Mouse (Mus musculus) small intestine, adult 2 months (tissue): ENCODE data around the gene Fig4. TPM values are rescaled to one million over a fixed set of nuclear protein-coding genes. Genes with fewer than 3 reads are reported as not detected.

Source experiments
- H3K27ac ChIP-seq: fragments of 200-500 bp; 2 replicates; pipeline ENCODE4 v1.5.1; 2012; ENCODE audit warnings: low read depth, low read length, control low read depth, inconsistent platforms; ENCODE audit not compliant: insufficient read depth
- H3K27me3 ChIP-seq: fragments of 200-500 bp; 2 replicates; pipeline ENCODE4 v1.6.1; 2012; ENCODE audit warnings: mild to moderate bottlenecking, moderate library complexity, low read length, inconsistent platforms; ENCODE audit not compliant: control insufficient read depth, insufficient read depth
- H3K36me3 ChIP-seq: fragments of 200-500 bp; 2 replicates; pipeline ENCODE4 v1.6.1; 2012; ENCODE audit warnings: mild to moderate bottlenecking, low read length, control low read depth, inconsistent platforms; ENCODE audit not compliant: control insufficient read depth, insufficient read depth
- H3K4me1 ChIP-seq: fragments of 200-500 bp; 2 replicates; pipeline ENCODE4 v1.6.1; 2012; ENCODE audit warnings: low read length, inconsistent platforms, mixed read lengths; ENCODE audit not compliant: control insufficient read depth, insufficient read depth, insufficient read length
- H3K4me3 ChIP-seq: fragments of 200-500 bp; 2 replicates; pipeline ENCODE4 v1.5.1; 2012; ENCODE audit warnings: low read depth, mild to moderate bottlenecking, control low read depth, inconsistent platforms, low read length, moderate library complexity
- CTCF ChIP-seq: fragments of 200-500 bp; IDR thresholded peaks from 2 replicates; pipeline ENCODE4 v1.5.1; 2012; ENCODE audit warnings: low read depth, mild to moderate bottlenecking, control low read depth, inconsistent platforms, low read length, moderate library complexity, mixed read lengths; ENCODE audit not compliant: insufficient replicate concordance, insufficient read length; ENCODE audit errors: extremely low read depth
- POLR2A ChIP-seq: fragments of 200-500 bp; IDR thresholded peaks from 2 replicates; pipeline ENCODE4 v1.6.1; 2012; ENCODE audit warnings: low read depth, mild to moderate bottlenecking, control low read depth, inconsistent platforms, low read length, moderate library complexity
- WGBS: fragments of 180-500 bp; shearing (Covaris S2); methylation state at CpG from one replicate; pipeline ENCODE4 v1.1.7; 2018; 5-methylcytosine and 5-hydroxymethylcytosine counted together
- polyA plus RNA-seq: library from polyadenylated mRNA; depleted of rRNA; stranded (reverse); fragments of >200 nt; gene quantifications from 2 replicates; pipeline ENCODE4 v1.2.3, GENCODE M21; 2012

Fig4 gene
- polyA plus RNA-seq, 1 experiment, result 7.6 TPM

DNA sequence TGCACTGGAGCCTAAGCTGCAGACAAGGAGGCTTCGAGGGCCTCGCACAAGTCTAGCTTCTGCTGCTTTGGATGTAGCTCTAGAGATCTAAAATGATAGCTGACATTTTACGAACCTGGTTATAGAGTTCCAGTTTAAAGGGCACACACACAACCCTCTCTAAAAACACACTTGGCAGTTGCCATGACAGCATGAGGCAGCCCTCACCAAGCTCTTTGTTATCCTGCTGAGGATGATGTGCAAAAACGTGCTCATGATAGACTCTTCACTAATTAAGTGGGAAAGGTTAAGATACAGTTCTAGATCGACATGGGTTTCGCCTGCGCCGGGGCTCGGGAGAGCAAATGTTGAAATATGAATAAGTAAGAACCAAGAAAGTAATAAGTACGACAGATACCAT lies 84.2 kb downstream of the Fig4 start:
- peaks cover 6% of the 10 kb centered on the region; the same call in 1 of the 2 replicates for H3K36me3 ChIP-seq
- no peak overlapping the region for H3K27ac ChIP-seq
- WGBS, result 89% methylated on average over 10 of the region's 10 CpGs
- TF ChIP-seq POLR2A (no peak), CTCF (no peak)
- no peaks in the 10 kb centered on the region for H3K27me3 ChIP-seq
- no peak overlapping the region for H3K4me3 ChIP-seq
- H3K4me1 ChIP-seq, result no peaks in the 10 kb centered on the region

DNA sequence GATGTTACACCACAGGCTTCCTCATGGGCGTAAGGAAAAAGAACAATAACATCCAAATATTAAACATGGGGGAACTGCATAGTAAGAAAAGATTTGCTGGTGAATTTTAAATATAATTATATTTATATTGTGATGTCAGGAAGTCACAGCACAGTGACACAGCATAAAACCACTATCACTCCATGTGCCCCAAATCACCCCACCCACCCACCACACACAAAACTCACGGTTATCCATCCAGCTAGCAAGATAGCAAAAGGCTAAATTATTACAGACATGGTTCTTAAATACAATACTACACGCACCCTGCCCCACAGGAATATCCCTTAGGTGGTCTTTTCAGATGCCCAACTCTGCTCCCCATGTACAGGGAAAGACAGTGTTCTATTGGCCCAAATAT lies 89.0 kb downstream of the Fig4 start:
- Histone ChIP-seq H3K27me3 (no peaks in the 10 kb centered on the region), H3K4me3 (no peak overlapping the region), H3K4me1 (no peaks in the 10 kb centered on the region), H3K36me3 (peaks cover 4% of the 10 kb centered on the region; the same call in 1 of the 2 replicates), H3K27ac (no peak overlapping the region)
- TF ChIP-seq POLR2A, result no peak
- no peak for TF ChIP-seq CTCF
- 88% methylated on average over 3 of the region's 3 CpGs for WGBS

DNA sequence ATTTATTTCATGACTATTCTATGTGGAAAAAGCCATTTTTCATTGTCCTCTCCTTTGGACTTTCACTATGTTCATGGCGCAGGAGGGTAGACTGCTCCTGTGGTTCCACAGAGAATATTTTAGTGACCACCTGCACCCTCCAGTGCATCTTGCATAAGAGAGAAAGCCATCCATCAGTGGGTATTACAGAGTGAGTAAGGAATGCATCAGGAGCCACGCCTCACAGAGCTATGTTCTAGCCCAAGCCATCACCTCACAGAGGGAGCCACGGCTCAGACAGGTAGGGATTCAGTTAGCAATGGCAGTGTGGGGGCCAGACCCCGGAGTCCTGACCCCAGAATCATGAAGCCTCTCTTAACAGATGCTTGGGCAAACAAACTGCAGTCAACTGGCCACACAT lies 93.5 kb downstream of the Fig4 start:
- Histone ChIP-seq H3K27me3 (no peaks in the 10 kb centered on the region), H3K4me1 (no peaks in the 10 kb centered on the region), H3K36me3 (no peaks in the 10 kb centered on the region), H3K4me3 (no peak overlapping the region), H3K27ac (no peak overlapping the region)
- WGBS, result 67% methylated on average over 4 of the region's 4 CpGs
- no peak for TF ChIP-seq POLR2A
- TF ChIP-seq CTCF, result no peak

DNA sequence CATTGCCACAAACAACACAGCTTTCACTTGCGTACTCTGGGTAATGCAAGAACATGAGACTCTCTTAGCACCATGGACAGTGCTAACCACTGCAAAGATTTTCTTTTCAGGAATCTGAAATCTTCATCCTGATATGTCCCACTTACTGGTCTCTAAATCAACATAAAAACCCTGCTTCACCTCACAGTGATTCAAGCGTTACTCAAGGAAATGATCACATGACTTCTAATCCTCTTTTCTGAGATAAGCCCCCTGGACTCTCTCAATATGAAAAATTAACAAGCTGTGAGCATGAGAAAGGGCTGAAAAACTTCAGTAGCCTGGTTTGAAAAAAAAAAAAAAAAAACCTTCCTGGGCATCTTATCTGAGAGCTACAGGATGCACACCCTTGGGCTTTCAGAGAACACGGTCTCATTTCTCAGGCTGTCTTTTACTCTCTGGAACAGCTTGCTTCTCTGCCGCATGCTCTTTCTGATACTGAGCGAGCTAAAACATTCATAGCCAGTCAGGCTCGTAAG lies 94.1 kb downstream of the Fig4 start:
- no peaks in the 10 kb centered on the region for H3K4me1 ChIP-seq
- TF ChIP-seq CTCF, result no peak
- no peak for TF ChIP-seq POLR2A
- WGBS, result 79% methylated on average over 6 of the region's 6 CpGs
- H3K27ac ChIP-seq, result no peak overlapping the region
- H3K27me3 ChIP-seq, result no peaks in the 10 kb centered on the region
- H3K4me3 ChIP-seq, result no peak overlapping the region
- H3K36me3 ChIP-seq, result no peaks in the 10 kb centered on the region

DNA sequence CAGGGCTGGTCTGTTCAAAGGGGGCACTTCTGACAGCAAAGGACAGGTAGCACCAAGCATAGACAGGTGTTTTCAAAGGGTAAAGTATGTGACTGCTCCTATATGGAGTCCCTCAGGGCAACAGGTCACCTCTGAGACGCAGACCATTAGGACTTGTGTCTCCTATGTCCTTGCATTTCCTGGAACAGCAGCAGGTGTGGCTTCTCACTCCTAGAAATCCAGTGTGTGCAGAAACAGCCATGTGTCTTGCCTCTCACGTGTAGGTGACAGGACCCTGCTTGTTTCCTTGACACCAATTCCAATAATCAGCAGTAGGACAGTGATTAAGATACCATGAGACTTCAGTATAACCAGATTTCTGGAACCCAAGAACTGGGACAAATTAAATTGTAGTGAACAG lies 97.4 kb downstream of the Fig4 start:
- WGBS, result 57% methylated on average over 2 of the region's 2 CpGs
- Histone ChIP-seq H3K4me1 (no peaks in the 10 kb centered on the region), H3K4me3 (no peak overlapping the region), H3K27ac (no peak overlapping the region), H3K36me3 (no peaks in the 10 kb centered on the region), H3K27me3 (no peaks in the 10 kb centered on the region)
- no peak for TF ChIP-seq CTCF
- TF ChIP-seq POLR2A, result no peak

DNA sequence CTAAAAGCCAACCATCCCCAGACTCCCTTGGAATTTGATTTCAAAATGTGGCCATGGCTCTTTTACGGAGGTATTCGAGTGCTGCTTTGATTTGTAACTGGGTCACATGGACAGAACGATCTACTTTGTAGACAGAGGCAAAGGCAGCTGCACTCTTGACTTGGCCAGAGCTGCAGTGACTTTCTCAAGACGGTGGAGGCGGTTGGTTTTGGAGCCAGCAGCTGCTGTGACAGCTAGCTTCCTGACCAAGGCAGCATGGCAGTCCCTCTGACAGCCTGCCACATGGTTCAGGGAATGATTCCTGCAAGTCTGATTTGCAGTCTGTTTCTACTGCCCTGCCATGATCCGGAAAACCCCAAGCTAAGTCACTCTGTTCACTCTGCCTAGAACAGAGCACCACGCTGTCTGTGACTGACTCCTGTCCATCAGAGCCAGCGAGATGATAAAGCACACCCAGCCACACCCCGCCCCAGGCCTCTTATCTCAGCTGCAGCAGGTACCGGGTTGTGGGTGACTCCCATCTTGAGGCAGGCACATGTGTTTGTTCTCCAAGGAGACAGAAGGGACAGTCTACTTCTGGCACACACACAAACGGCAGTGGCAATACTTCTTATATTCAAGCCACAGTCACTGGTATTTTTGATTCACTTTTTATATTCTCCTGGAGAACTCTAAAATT lies 98.3 kb downstream of the Fig4 start:
- no peak overlapping the region for H3K4me3 ChIP-seq
- no peaks in the 10 kb centered on the region for H3K36me3 ChIP-seq
- H3K27ac ChIP-seq, result no peak overlapping the region
- WGBS, result 47% methylated on average over 11 of the region's 11 CpGs
- no peak for TF ChIP-seq POLR2A
- no peak for TF ChIP-seq CTCF
- no peaks in the 10 kb centered on the region for H3K27me3 ChIP-seq
- no peaks in the 10 kb centered on the region for H3K4me1 ChIP-seq

DNA sequence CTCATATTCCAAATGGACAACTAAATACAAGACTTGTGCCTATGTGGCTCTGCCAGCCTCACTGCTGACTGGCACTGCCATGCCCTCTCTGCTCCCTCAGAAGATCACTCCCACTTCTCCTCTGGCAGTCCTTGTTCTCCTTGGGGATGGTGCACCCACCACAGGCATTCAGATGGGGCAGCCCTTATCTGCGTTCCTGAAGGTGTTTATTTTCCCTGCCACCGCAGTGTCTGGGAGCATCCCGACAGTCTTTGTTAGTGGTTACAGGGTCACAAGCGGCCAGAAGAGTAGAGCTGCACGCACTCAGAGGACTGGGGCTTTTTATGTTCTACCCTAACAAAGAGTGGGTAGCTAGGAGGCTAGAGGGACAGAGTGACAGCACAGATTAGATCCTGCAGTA lies 98.9 kb downstream of the Fig4 start:
- TF ChIP-seq CTCF (no peak), POLR2A (no peak)
- no peaks in the 10 kb centered on the region for H3K36me3 ChIP-seq
- H3K27ac ChIP-seq, result no peak overlapping the region
- H3K4me1 ChIP-seq, result no peaks in the 10 kb centered on the region
- no peaks in the 10 kb centered on the region for H3K27me3 ChIP-seq
- H3K4me3 ChIP-seq, result no peak overlapping the region
- 69% methylated on average over 5 of the region's 5 CpGs for WGBS
